In genomic region chr6:39526797-39527196, GRCm38 (mm10) we compare ENCODE assay signal across 16 mouse cellular contexts. TPM values are rescaled to one million over a fixed set of nuclear protein-coding genes. Genes with fewer than 3 reads are reported as not detected.
DNase-seq lines count a peak whose midpoint lies in the region; ATAC-seq and TF ChIP-seq lines count a peak whose summit lies in the region.
"Had no signal": no experiment of that assay in that cellular context is flagged by ENCODE, and none has a peak within 500 bp of the region (broad histone marks: within the 10 kb centered on the region; RNA-seq: fewer than 3 reads in every experiment).

No protein-coding gene starts in this region.

- H3K27me3 ChIP-seq in hindbrain, postnatal 0 days (ENCODE audit: insufficient read depth, low read length), result no peaks in the 10 kb centered on the region
- no peaks in the 10 kb centered on the region for H3K27me3 ChIP-seq in hindbrain, embryonic 12.5 days
- H3K27me3 ChIP-seq in kidney, adult 2 months (replicated peaks; ENCODE audit: control insufficient read depth, insufficient read depth, low read length), result no peaks in the 10 kb centered on the region

- no peak overlapping the region for H3K9ac ChIP-seq in hindbrain, postnatal 0 days (replicated peaks; ENCODE audit: low read length)
- H3K9ac ChIP-seq in hindbrain, embryonic 12.5 days, result no peak overlapping the region

- H3K4me2 ChIP-seq in hindbrain, postnatal 0 days (ENCODE audit: low read depth, low read length), result no peak overlapping the region
- H3K4me2 ChIP-seq in hindbrain, embryonic 12.5 days (replicated peaks), result no peak overlapping the region

- H3K4me1 ChIP-seq in hindbrain, postnatal 0 days (ENCODE audit: insufficient read depth, low read length), result peaks cover 15% of the 10 kb centered on the region
- H3K4me1 ChIP-seq in hindbrain, embryonic 12.5 days, result peaks cover 26% of the 10 kb centered on the region
- no peaks in the 10 kb centered on the region for H3K4me1 ChIP-seq in kidney, adult 2 months (ENCODE audit: control insufficient read depth, insufficient read depth, low read length)

- no peak for TF ChIP-seq POLR2A in kidney, adult 2 months (IDR thresholded peaks at IDR 0.05; ENCODE audit: low read depth, low read length)

- no peak for ATAC-seq in hindbrain, postnatal 0 days
- no peak for ATAC-seq in hindbrain, embryonic 12.5 days (ENCODE audit: low FRiP score)
- peak; percentile 74 for ATAC-seq in common myeloid progenitor, adult 5-6 weeks (replicated peaks; ENCODE audit: low read depth, poor library complexity, severe bottlenecking)
- ATAC-seq: activated CD4-positive, CD25-positive, alpha-beta regulatory T cell, adult 4 months had no signal

- H3K36me3 ChIP-seq in hindbrain, postnatal 0 days (ENCODE audit: insufficient read depth, low read length), result peaks cover 10% of the 10 kb centered on the region; the same call in 1 of the 2 replicates
- H3K36me3 ChIP-seq in hindbrain, embryonic 12.5 days, result peaks cover 21% of the 10 kb centered on the region
- H3K36me3 ChIP-seq in kidney, adult 2 months (ENCODE audit: control insufficient read depth, insufficient read depth, low read length), result no peaks in the 10 kb centered on the region

- no peak overlapping the region for H3K4me3 ChIP-seq in hindbrain, postnatal 0 days (ENCODE audit: low read length)
- no peak overlapping the region for H3K4me3 ChIP-seq in hindbrain, embryonic 12.5 days
- H3K4me3 ChIP-seq in kidney, adult 2 months (ENCODE audit: insufficient read depth, low read depth, low read length), result no peak overlapping the region
- H3K4me3 ChIP-seq: embryonic facial prominence, embryonic 10.5 days had no signal

- peak overlapping the region; percentile 84 for H3K27ac ChIP-seq in hindbrain, postnatal 0 days
- no peak overlapping the region for H3K27ac ChIP-seq in hindbrain, embryonic 12.5 days
- no peak overlapping the region for H3K27ac ChIP-seq in kidney, adult 2 months (ENCODE audit: insufficient read depth, low read depth, low read length)
- H3K27ac ChIP-seq: embryonic facial prominence, embryonic 10.5 days; kidney, postnatal 0 days; stomach, postnatal 0 days had no signal

- no peak for DNase-seq in hindbrain, postnatal 0 days (ENCODE audit: low spot score)
- DNase-seq in spleen, postnatal 36 days (ENCODE audit: low spot score in 2 of 2), result peak; percentile 53 to 56
- DNase-seq in spleen, adult 12 weeks (ENCODE audit: low spot score), result no peak
- DNase-seq in kidney, adult 2 months, result no peak
- no peak for DNase-seq in adrenal gland, adult (ENCODE audit: inconsistent age in 2 of 2, low spot score in 1 of 2)
- DNase-seq in testis, postnatal 10 days (ENCODE audit: low spot score), result no peak
- DNase-seq: cerebellum, adult 9-10 months; right cerebral cortex, postnatal 25 days; thymus, postnatal 4 days had no signal

- WGBS in hindbrain, postnatal 0 days, result 47% methylated on average over 9 of the region's 10 CpGs
- WGBS in hindbrain, embryonic 12.5 days, result 70% methylated on average over 9 of the region's 10 CpGs
- whole genome bisulfite sequencing in kidney, adult 2 months, result 63% methylated on average over 10 of the region's 10 CpGs

- no peak for TF ChIP-seq CTCF in hindbrain, postnatal 0 days (IDR thresholded peaks at IDR 0.05; ENCODE audit: low read depth)
- TF ChIP-seq CTCF in kidney, adult 2 months (conservative IDR thresholded peaks at IDR 0.05; ENCODE audit: insufficient read depth, insufficient read length, low read depth, low read length), result no peak

- no peaks in the 10 kb centered on the region for H3K9me3 ChIP-seq in hindbrain, postnatal 0 days (ENCODE audit: low read length)
- H3K9me3 ChIP-seq in hindbrain, embryonic 12.5 days (replicated peaks), result no peaks in the 10 kb centered on the region
- H3K9me3 ChIP-seq: embryonic facial prominence, embryonic 10.5 days had no signal

RNA-seq across cellular contexts. Expression of gene Dennd2a, which starts 30.9 kb away (rescaled TPM):
- total RNA-seq in hindbrain, postnatal 0 days (2014; rRNA removed), result 19.2 and 30.4 TPM in 2 replicates
- polyA plus RNA-seq in hindbrain, postnatal 0 days (2015; fragmentation: Nextera tagmentation; extraction: Ambion mirVana), result 13.2 and 14.6 TPM in 2 replicates
- 49.0 TPM in 2 replicates for polyA plus RNA-seq in hindbrain, embryonic 12.5 days (2016; fragmentation: Nextera tagmentation; extraction: Ambion mirVana)
- total RNA-seq in common myeloid progenitor, adult 5-6 weeks (2017), result not detected in 2 replicates
- polyA plus RNA-seq in kidney, adult 2 months (2012; rRNA removed), result 6.3 and 6.6 TPM in 2 replicates

RNA-seq across cellular contexts. Expression of gene Adck2, which starts 46.9 kb away (rescaled TPM):
- 14.8 and 18.8 TPM in 2 replicates for total RNA-seq in hindbrain, postnatal 0 days (2014; rRNA removed)
- 35.6 and 36.9 TPM in 2 replicates for polyA plus RNA-seq in hindbrain, postnatal 0 days (2015; fragmentation: Nextera tagmentation; extraction: Ambion mirVana)
- 39.5 and 40.4 TPM in 2 replicates for polyA plus RNA-seq in hindbrain, embryonic 12.5 days (2016; fragmentation: Nextera tagmentation; extraction: Ambion mirVana)
- total RNA-seq in common myeloid progenitor, adult 5-6 weeks (2017), result 7.7 and 9.6 TPM in 2 replicates
- polyA plus RNA-seq in kidney, adult 2 months (2012; rRNA removed), result 11.0 and 15.3 TPM in 2 replicates

RNA-seq across cellular contexts. Expression of gene Gm42420, which starts 58.8 kb away (rescaled TPM):
- total RNA-seq in hindbrain, postnatal 0 days (2014; rRNA removed), result not detected in 2 replicates
- 1.3 and 2.5 TPM in 2 replicates for polyA plus RNA-seq in hindbrain, postnatal 0 days (2015; fragmentation: Nextera tagmentation; extraction: Ambion mirVana)
- 0.65 TPM in 1 of 2 replicates, not detected in the other for polyA plus RNA-seq in hindbrain, embryonic 12.5 days (2016; fragmentation: Nextera tagmentation; extraction: Ambion mirVana)
- 2.3 TPM in 1 of 2 replicates, not detected in the other for total RNA-seq in common myeloid progenitor, adult 5-6 weeks (2017)
- polyA plus RNA-seq in kidney, adult 2 months (2012; rRNA removed), result 1.4 and 1.8 TPM in 2 replicates
- total RNA-seq: heart, adult 8-10 months had no signal
- polyA plus RNA-seq: embryonic facial prominence, embryonic 10.5 days had no signal

Comparison
In these comparisons a context has a peak if more than half of its experiments do, and no peak if none do; other contexts are left out.
1. DNase-seq: peak in spleen, postnatal 36 days (2 of 2); none in hindbrain, postnatal 0 days (single experiment), spleen, adult 12 weeks (single experiment), kidney, adult 2 months (single experiment), adrenal gland, adult (0 of 2) and testis, postnatal 10 days (single experiment).